Comparison of ENCODE assay signal across 14 mouse cellular contexts in genomic region chrX:87483416-87483815, GRCm38 (mm10).
"Had no signal": no experiment of that assay in that cellular context is flagged by ENCODE, and none has a peak within 500 bp of the region (broad histone marks: within the 10 kb centered on the region; RNA-seq: fewer than 3 reads in every experiment).

No protein-coding gene starts in this region.

- DNase-seq: kidney, adult 9 months; kidney, postnatal 14 days; kidney, postnatal 4 days; liver, embryonic 13.5 days; lung, adult 2 months; lung, postnatal 14 days; lung, postnatal 4 days; midbrain, embryonic 14.5 days; right cerebral cortex, adult 18-20 months; right cerebral cortex, postnatal 14 days; right cerebral cortex, postnatal 4 days; thymus, adult 2 months; thymus, postnatal 14 days; thymus, postnatal 4 days had no signal
